Mouse (Mus musculus): Measurements from ENCODE around the gene Pax1.

The Pax1 gene

GRCm38 (mm10) chr2:147361581-147361980, at the start of gene Pax1:
TSS of gene Pax1 (plus strand) at chr2:147361925.
- no peak for DNase-seq

- DNase-seq = no peak
Measured at GRCm38 (mm10) chr2:147321036-147321435, 40.7 kb upstream of the Pax1 start.

- no peak for DNase-seq
Measured at GRCm38 (mm10) chr2:147325178-147325577, 36.5 kb upstream of the Pax1 start.

- no peak for DNase-seq
Measured at GRCm38 (mm10) chr2:147332731-147333130, 29.0 kb upstream of the Pax1 start.

GRCm38 (mm10) chr2:147338729-147339128, 23.0 kb upstream of the Pax1 start:
- no peak for DNase-seq

- DNase-seq = no peak
Measured at GRCm38 (mm10) chr2:147339796-147340195, 21.9 kb upstream of the Pax1 start.

GRCm38 (mm10) chr2:147342198-147342597, 19.5 kb upstream of the Pax1 start:
- no peak for DNase-seq

- DNase-seq = no peak
Measured at GRCm38 (mm10) chr2:147359716-147360115, 2.0 kb upstream of the Pax1 start.

GRCm38 (mm10) chr2:147360401-147360800, 1.3 kb upstream of the Pax1 start:
- no peak for DNase-seq

- DNase-seq = no peak
Measured at GRCm38 (mm10) chr2:147360856-147361255, 869 bp upstream of the Pax1 start.

GRCm38 (mm10) chr2:147362316-147362715, 591 bp downstream of the Pax1 start:
- DNase-seq = no peak

GRCm38 (mm10) chr2:147363401-147364130, 1.8 kb downstream of the Pax1 start:
- no peak for DNase-seq

- no peak for DNase-seq
Measured at GRCm38 (mm10) chr2:147364198-147364597, 2.5 kb downstream of the Pax1 start.

GRCm38 (mm10) chr2:147364982-147365907, 3.5 kb downstream of the Pax1 start:
- DNase-seq = no peak

- no peak for DNase-seq
Measured at GRCm38 (mm10) chr2:147365908-147366630, 4.3 kb downstream of the Pax1 start.

GRCm38 (mm10) chr2:147367246-147367820, 5.6 kb downstream of the Pax1 start:
- DNase-seq = no peak

- no peak for DNase-seq
Measured at GRCm38 (mm10) chr2:147367911-147368591, 6.3 kb downstream of the Pax1 start.

GRCm38 (mm10) chr2:147369561-147369960, 7.8 kb downstream of the Pax1 start:
- no peak for DNase-seq

GRCm38 (mm10) chr2:147370091-147370490, 8.4 kb downstream of the Pax1 start:
- DNase-seq = no peak

- no peak for DNase-seq
Measured at GRCm38 (mm10) chr2:147371289-147371688, 9.6 kb downstream of the Pax1 start.

- DNase-seq = no peak
Measured at GRCm38 (mm10) chr2:147371840-147372239, 10.1 kb downstream of the Pax1 start.

All from right cerebral cortex, adult 18-20 months (tissue).